Mouse (Mus musculus) cerebellum, postnatal 4 days (tissue): Measurements from ENCODE around the gene Clstn2.

ENCODE experiments used
- DNase-seq, 2 experiments: peaks; one replicate each; pipeline ENCODE4 v3.0.0; 2022; ENCODE audit warnings: low spot score in 2 of 2, mixed read lengths in 1 of 2

Gene Clstn2

GRCm38 (mm10) chr9:97563121-97563520, 469.9 kb downstream of the Clstn2 start:
- no peak for DNase-seq

DNA sequence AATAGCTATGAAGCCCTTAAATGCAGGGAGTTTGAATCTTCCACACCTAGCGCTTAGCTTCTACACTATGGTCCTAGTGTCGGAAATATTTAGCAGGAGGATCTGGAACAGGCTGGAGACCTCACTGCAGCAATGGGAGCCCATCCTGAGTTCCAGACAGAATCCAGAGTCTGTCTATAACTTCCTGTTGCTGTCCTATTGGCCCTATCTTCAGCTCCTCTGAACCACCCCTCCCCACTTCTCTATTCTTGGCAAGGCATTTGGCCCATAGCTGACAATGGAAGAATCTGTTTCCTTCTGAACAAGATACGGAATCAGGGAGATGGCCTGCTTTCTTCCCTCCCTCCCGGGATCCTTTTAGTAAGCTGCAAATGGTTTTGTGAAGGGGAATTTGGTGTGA, 488.6 kb downstream of the Clstn2 start:
- DNase-seq: no peak

DNA sequence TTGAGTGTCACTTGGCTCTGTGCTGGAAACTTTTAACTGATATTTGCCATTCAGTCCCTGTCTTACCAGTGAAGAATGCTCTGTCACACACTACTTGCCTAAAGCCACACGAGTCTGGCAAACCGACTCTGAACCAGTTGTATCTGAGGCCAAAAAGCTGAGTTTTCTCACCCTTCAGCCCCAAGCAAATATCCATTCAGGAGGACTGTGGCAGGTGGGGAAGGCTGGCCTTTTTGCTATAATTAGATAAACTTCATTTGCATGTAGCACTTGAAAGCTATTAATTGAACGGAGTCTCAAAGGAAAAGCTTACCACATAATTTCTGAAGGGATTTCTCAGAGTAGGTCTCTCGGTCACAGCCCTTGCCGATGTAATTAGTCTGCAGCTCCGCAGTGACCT, 491.6 kb downstream of the Clstn2 start:
- DNase-seq: no peak

GRCm38 (mm10) chr9:97538075-97538779, 494.8 kb downstream of the Clstn2 start:
- DNase-seq: no peak

- no peak for DNase-seq
Measured at GRCm38 (mm10) chr9:97534196-97534595, 498.8 kb downstream of the Clstn2 start.

- DNase-seq: no peak
Measured at GRCm38 (mm10) chr9:97533306-97533705, 499.7 kb downstream of the Clstn2 start.

- DNase-seq: peak in 1 of 2 experiments; percentile 30
Measured at GRCm38 (mm10) chr9:97532536-97532935, 500.4 kb downstream of the Clstn2 start.

DNA sequence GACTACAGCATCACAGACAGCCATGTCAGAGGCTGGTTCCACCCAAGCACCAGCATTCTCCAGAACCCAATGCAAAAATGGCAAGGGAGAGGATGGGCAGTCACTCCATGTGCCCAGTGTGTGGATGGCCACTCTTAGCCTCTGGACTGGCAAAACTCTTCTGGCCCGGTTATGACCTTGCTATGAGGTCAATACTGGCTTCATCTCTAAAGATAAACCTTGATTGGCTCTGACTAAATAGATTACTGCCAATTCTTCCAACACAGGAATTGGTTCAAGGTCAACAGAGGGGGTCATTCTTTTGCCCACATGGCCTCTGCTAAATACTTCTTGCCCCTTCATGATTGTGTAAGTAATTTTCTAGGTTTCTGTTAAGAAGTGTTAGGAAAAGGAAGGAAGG, 505.1 kb downstream of the Clstn2 start:
- DNase-seq: no peak

- DNase-seq: no peak
Measured at GRCm38 (mm10) chr9:97527276-97527675, 505.7 kb downstream of the Clstn2 start.

DNA sequence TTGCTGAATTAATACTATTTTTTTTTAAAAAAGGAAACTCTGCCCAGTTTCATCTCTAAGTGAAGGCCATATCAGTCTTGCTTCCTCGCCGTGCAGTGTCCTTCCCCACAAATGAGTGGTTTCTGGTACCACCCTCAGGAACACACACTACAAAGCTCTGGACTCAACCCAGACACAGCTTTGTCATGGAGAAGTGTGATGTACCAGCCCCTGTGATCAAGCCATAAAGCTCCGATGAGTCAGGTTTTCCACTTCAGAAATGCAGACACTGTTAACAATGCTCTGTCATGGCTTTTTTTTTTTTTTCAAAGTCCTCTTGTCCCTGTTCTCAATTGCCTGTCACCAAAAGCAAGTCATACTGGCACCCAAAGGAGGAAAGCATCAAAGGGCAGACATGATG, 507.4 kb downstream of the Clstn2 start:
- DNase-seq: no peak

DNA sequence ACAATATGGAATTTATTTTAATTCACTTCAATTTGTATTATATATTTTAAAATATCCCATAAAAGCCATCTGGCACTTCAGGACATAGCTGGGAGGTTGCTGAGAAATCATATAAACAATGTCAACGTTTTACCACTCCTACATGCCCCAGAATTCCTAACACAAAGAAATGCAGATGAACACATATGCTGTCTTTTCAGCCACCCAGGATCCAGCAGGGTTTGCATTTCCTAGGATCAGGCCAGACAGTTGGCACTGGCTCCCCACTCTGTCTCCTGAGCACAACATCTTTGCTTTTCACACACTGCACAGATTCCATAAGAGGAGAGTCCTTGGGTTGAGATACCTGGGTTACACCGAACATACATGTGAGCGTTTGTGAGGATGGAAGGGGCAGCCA, 508.1 kb downstream of the Clstn2 start:
- DNase-seq: no peak

DNA sequence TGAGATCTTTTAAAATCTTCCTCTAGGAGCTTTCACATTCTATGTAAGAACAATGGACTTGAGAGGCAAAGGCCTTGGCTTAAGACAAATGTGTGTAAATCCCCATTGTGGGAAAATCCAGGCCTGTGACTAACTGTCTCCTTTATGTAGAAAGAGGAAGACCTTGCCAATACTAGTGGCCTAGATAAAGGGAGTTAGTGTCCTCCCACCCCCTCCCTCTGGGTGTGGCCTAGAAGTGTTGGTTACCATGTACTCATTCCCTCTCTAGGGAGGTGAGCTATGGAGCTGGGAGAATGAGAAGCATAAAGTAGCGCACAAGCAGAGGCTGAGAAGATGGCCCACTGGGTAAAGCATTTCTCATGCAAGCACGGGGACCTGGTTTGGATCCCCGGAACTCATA, 512.2 kb downstream of the Clstn2 start:
- DNase-seq: no peak

GRCm38 (mm10) chr9:97517006-97517405, 516.0 kb downstream of the Clstn2 start:
- no peak for DNase-seq

DNA sequence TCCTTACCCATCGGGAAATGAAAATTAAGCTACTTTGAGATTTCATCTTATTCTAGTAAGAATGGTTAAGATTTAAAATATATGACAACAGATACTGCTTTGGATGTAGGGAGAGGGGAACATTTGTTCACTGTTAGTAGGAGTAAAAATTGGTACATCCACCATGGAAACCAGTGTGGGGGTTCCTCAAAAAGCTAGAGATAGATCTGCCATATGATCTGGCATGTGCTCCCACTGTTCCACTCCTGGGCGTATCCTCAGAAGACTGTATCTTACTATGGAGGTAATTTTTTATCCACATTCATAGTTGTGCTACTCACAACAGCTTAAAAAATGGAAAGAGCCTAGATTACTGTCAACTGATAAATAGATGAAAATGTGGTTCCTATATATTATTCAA, 518.3 kb downstream of the Clstn2 start:
- no peak for DNase-seq

DNA sequence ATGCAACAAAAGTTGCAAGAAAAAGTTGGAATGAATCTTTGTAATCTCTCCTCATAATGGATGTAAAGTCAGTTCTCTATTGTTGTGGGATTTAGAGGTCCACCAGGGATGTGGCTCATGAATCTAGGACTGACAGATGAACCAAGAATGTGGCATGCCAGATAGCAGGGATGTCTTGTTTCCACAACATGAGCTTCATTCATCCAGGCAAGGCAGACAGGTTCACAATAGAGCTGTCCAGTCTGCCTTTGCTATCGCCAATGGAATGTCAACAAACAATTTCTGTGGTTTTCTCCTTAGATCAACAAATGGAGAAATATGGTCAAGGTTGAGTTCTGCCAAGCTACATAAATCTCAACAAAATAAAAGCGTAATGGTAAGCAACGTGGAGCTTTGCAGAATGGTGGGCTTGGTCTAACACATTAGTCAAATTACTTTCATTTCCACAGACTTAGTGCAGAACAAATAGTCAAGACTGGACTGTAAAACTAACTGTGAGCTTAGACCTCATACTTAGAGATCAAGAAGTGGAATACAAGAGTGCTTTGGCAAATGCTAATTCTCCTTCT, 520.6 kb downstream of the Clstn2 start:
- DNase-seq: no peak

DNA sequence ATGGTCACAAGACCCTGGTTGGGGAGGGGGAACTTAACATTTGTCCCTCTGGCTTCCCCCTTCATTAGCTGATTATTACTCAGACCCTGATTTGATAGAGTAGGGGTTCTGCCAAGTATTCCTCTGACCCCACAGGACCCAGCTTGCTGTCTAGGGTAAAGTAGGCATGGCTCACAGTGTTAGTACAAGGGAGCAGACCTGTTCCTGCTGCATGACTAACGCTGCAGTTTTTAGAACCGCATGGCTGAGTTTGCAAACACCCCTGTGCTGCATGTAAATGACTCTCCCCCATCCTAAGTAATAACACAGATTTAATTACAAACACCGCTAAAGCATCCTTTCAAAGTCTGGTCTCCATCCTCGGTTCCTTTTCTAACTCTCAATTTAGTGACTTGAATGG, 531.6 kb downstream of the Clstn2 start:
- no peak for DNase-seq

DNA sequence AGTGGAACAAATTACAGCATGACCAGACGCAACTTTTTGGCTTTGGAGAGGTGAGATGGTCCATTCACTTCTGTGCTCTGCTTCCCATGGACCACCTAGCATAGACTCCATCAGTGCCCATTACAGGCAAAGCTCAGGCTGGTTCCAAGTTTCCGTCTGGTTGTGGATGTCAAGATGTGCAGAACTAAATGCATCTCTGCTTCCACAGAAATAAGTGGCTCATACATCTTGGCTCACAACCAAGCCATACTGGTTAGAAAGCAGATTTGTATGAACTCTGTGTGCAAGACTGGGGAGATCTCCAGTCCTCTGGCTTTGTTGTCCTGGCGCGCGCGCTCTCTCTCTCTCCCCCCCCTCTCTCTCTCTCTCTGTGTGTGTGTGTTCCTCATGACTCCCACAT, 537.9 kb downstream of the Clstn2 start:
- peak in 1 of 2 experiments; percentile 18 for DNase-seq

GRCm38 (mm10) chr9:97491626-97492025, 541.4 kb downstream of the Clstn2 start:
- DNase-seq: no peak

GRCm38 (mm10) chr9:97490591-97491176, 542.3 kb downstream of the Clstn2 start:
- DNase-seq: no peak

GRCm38 (mm10) chr9:97486826-97487225, 546.2 kb downstream of the Clstn2 start:
- no peak for DNase-seq

DNA sequence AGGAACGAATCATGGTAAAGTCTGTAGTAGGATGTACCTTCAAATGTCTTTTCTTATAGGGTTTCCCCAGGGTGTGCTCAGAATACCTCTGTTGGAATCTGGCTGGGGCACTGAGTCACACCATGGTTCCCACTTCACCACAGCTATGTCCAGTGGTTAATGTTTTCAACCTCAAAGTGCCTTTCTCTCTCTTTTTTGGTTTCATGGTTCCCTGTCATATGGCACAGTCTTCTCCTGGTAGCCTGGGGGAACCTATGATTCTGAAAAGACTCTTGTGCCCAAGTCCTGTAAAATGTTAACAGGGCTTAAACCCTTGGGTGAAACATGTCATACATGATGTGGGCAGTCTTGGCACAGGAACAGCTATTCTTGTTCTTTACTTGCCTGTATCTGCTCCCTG, 551.8 kb downstream of the Clstn2 start:
- DNase-seq: no peak

DNA sequence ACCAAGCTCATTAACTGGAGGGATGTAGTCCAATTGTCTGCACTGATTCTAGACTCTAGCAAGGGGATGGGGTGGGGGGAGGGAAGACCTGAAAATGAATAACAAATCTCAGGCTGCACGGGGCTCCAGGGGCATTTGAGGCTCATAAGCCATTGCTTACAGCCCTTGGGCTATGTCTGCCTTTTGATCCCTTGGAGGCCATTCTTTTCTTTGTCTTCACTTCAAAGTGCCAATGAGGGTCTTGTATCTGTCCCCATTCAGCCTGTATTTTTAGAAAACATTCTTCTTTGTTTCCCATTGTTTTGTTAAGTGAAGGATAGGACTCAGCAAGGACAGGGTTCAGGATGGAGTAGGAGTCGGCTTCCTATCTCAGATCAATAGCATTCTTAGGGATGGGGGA, 556.0 kb downstream of the Clstn2 start:
- DNase-seq: no peak

GRCm38 (mm10) chr9:97476456-97476855, 556.5 kb downstream of the Clstn2 start:
- no peak for DNase-seq
